Mouse (Mus musculus) spleen, adult 18-20 months (tissue): ENCODE results near the gene Ubtd2.
A peak's percentile ranks its signal among the peaks of the same experiment; 100 is the strongest.
"Not testable (repeated sequence)": the region's sequence is repeated elsewhere in the genome, so short reads cannot be mapped to it uniquely, and the experiment has no call there.

Experiments
- DNase-seq, 2 experiments: peaks; one replicate each; pipeline ENCODE4 v3.0.0; 2022; ENCODE audit warnings: mixed read lengths in 2 of 2

Gene Ubtd2

DNA sequence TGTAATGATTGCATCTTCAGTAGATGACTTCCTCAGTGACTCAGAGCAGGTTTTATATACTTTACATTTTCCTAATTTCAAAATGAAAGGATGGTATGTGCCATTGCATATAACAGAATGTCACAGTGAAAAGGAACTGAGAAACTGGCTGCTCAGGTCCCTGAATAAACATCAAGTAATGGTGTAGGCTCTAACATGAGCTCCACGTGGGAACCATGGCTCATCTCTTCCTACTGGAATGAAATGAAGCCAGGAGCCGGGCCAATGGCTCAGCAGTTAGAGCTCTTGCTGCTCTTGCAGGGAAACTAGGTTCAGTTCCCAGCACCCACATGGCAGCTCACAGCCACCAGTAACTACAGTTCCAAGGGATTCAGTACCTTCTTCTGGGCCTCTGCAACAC lies 16.8 kb downstream of the Ubtd2 start:
- no peak for DNase-seq

DNA sequence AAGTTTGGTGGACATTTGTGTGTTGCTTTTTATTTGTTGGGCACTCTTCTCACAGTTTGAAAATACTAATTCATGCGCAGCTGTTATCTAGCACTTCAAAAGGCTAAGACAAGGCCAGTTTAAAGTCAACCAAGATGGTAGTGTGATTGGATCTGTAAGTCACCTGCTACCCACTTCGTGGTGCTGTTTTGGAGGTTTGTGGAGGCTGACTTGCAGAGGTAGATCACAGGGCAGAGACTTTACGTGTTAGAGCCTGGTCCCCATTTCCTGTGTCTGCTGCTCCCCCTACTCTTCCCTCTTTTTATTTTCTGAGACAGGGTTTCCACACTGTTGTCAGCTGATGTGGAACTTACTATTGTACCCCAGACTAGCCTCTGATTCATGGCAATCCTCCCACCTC lies 19.6 kb downstream of the Ubtd2 start:
- no peak for DNase-seq

DNA sequence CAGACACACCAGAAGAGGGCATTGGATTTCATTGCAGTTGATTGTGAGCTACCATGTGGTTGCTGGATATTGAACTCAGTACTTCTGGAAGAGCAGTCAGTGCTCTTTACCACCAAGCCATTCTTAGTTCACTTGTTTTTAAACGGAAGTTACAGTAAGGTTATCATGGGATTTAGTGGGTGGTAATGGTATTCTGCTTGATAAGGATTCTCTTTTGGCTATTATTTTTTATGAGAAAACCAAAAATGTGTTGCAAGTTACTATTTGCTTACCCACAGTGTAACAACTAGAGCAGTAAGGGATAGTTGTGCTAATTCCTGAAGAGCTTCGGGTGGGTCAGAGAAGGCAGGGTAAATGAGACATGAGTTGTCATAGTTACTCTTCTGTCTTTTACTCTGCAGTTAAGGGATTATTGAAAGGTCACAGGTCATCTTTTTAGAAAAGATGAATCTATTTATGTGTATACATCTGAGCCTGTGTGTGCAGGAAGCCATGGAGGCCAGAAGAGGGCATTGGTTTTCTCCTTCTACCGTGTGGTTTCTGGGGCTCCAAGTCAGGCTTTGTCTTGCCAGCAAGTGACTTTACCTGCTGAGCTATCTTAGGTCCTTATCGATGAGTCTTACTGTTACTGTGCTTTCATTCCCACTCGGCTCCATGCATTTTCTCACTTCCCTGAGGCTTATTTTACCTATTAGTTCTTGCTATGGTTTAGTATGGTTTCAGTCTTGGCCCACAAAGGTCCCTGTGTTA lies 20.5 kb downstream of the Ubtd2 start:
- no peak for DNase-seq

DNA sequence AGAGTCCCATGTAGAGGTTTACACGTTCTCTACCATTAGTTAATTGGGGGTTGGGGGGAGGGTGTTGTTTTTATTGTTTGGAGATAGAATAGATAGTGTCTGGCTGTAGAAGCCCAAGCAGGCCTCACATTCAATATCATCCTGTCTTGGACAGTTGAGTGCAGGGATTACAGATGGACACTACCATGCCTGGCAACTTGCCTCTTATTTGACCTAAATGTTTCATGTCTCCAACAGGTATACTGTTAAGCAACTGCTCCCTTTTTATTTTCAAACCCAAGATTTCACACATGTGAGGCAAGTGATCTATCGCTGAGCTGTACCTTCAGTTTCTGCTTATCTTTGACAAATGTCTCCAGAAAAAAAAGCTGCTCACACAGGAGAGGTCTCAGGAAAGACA lies 26.4 kb downstream of the Ubtd2 start:
- no peak for DNase-seq

DNA sequence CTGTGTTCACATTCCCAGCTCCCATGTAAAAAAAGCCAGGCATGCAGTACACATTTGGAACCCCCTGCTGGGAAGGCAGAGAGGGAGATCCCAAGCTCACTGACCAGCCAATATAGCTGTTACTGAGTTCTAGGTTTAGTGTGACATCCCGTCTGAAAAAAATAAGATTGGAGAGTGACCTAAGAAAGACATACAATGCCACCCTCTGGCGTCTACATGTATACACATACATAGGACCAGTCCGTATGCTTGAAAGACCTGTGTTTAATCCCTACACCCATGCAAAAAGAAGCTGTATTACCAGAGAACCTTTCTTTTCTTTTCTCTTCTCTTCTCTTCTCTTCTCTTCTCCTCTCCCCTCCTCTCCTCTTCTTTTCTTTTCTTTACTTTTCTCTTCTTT lies 30.1 kb downstream of the Ubtd2 start:
- no peak for DNase-seq

DNA sequence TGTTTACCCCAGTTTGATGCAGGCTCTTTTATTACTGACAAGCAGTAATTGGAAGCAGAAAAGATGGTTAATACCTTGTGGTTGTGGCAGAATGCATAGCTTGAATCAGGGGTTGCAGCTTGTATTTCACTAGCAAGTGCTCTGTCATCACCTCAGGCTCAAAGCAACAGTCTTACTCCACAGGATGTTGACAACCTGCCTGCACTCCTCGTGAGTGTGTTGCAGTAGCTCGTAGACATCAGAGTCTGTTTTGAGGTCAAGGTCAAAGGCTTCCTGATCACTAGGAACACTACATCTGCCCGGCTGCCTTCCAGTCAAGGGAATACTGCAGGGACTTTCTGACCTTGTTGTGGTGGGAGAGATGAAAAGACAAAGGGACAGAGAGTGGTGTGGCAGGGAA lies 31.5 kb downstream of the Ubtd2 start:
- no peak for DNase-seq

DNA sequence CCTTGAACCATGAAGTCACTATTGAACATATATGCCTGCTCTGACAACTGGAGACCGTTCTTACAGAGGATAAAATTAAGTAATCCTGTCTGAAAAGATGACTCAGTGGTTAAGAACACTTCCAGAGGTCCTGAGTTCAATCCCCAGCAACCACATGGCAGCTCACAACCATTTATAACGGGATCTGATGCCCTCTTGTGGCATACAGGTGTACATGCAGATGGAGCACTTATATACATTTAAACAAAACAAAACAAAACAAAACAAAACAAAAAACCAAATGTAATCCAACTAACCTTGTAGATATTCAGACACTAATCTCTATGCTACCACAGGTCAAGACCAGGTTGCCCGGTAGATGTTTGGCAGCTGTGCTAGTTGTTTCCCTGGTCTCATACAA lies 32.3 kb downstream of the Ubtd2 start:
- no peak for DNase-seq

DNA sequence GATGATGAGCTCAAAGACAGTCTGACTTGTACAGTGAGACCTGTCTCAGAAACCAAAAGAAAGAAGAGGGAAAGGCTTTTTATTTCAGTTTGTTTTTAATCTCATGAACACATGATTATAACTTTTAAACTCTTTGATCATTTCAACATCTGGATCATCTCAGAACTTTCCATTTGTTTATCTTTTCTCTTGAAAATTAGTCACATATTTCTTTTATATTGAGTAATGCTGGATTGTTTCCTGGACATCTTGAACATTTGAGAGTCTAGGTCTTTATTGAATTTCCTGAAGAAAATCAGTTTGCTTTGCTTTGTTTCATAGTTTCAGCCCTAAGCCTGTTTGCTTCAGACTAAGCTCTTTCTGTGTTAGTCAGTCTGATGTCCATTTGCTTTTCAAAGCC lies 33.2 kb downstream of the Ubtd2 start:
- no peak for DNase-seq

DNA sequence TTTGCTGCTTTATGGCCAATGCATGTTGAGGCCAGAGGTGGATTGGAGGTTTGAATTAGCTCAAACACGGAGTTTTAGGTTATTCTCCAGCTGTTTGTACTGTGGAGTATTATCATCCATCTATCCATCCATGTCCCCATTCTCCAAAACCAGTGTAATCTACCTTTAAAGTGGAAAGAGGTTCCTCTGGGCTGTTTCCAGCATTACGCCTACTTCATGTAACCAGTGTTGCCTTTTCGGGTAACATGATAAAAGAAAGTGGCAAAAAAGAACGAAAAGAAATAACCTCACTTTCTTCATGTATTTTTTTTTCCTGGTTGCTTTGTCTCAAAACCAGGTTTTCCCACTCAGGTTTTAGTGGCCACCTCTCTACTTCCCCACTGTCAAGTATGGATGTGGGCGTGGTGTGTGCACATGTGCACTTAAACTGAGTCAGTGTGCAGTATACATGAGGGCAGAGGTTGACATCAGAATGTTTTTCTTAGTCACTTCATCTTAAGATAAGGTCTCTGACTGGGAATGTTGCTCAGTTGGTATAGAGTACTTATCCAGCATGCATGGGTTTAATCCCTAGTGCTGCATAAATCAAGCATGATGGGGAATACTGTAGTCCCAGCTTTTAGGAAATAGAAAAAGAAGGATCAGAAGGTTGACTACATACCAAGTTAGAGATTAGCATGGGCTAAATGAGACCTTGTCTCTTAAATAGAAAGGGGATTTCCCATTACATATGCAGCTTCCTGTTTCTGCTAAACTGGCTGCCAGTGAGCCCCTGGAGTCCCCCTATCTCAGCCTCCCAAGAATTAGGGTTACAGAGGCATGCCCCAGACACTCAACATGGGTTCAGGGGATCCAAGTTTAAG lies 33.9 kb downstream of the Ubtd2 start:
- peak; percentile 11 to 14 for DNase-seq

DNA sequence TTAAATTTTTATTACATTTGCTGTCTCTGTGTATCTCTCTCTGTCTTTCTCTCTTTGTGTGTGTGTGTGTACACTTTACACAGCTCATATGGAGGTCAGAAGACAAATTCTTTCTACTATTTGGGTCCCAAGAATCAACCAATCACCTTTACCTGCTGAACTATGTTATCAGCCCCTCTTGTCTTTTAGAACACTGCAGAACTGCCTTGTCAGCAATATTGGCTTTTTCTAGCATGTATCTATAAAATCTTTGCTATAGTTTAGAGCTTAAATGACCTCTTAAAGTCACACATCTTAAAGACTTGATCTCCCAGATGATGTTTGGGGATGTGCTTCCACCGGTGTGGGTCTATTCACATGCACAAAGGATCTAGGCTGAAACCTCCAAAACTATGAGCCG lies 35.9 kb downstream of the Ubtd2 start:
- no peak for DNase-seq

DNA sequence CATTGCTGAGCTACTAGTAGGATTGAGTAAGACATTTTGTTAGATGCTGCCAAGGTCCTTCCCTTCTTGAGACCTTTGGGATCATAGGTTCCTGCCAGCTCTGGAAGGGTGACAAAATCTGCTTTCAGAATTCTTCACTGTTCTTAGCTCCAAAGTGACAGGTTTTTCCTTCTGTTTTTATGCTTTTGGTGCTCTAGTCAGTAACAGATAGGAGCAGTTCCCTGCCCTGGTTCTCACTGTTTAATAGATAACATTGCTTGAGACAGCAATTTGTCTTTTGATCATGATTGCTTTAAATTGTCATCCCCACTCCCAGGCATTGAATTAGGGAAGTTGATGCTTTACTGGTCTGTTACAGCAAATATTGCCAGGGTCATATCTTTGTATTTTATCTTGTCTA lies 38.1 kb downstream of the Ubtd2 start:
- DNase-seq = no peak

DNA sequence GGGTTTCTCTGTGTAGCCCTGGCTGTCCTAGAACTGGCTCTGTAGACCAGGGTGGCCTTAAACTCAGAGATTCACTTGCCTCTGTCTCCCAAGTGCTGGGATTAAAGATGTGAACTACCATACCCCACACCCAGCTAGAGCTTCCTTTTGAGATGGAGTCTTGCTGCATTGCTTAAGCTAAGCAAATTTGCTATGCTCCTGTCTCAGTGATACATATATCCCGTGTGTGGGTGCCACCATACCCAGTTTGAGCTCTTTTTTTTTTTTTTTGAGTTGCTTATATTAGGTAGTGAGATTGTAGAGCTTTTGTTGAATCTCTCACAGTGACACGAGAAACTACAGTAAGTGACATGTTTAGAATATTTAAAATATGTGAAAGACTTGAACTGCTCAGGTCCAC lies 40.1 kb downstream of the Ubtd2 start:
- DNase-seq = no peak

DNA sequence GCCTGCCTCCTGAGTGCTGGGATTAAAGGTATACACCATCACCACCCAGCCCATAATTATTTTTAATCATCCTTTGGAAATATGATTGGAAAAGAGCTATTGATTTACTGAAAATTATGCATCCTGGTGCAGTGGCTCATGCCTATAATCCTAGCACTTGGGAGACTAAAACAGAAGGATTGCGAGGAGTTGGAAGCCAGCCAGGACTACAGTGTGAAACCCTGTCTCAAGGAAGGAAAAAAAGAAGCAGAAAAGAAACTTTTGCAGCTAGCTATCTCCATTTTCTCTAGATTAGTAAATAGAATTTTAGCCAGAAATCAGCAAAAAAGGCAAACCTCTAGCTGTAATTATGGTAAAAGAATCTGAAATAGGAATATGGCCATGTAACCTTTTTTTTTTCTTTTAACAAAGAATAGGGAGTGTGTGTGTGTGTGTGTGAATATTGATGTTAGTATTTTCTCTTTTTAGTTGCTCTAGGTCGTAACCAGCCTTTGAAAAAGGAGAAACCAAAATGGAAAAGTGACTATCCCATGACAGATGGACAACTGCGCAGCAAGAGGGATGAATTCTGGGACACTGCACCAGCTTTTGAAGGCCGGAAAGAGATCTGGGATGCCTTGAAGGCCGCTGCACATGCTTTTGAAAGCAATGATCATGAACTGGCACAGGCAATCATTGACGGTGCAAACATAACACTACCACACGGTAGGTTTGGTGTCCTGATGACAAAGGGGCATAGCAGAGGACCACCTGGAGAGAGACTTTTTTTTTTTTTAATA lies 43.8 kb downstream of the Ubtd2 start:
- no peak for DNase-seq

DNA sequence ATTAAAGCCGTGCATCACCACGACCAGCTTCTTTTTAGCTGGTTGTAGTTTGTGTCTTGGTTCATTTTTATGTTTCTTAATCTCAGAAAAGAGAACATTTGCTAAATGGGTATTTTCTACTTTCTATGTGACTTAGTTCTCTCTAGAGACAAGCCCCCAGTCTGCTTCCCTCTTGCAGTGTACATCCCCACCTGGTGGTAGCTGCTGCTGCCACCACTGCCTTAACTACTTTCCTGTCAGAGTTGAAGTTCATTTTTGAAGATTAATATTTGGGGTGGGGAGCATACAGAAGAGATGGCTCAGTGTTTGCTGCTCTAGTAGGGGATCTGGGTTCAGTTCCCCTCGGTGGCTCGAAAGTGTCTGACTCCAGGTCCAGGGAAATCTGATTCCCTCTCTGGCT lies 44.8 kb downstream of the Ubtd2 start:
- DNase-seq = peak in 1 of 2 experiments; percentile 13

DNA sequence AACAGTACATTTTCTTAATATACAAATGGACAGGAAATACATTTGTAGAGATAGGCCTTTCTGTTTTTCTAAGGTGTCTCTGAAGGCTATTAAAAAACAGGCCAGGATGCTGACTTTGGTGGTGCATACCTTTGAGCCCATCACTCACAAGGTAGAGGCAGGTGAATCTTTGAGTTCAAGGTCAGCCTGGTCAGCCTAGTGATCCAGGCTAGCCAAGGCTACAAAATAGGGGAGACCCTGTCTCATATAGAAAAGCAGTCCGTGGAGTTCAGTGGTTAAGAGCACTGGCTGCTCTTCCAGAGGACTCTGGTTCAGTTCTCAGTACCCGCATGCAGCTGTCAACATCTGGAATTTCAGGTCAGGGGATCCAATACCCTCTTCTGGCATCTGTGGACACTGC lies 48.5 kb downstream of the Ubtd2 start:
- DNase-seq = no peak

DNA sequence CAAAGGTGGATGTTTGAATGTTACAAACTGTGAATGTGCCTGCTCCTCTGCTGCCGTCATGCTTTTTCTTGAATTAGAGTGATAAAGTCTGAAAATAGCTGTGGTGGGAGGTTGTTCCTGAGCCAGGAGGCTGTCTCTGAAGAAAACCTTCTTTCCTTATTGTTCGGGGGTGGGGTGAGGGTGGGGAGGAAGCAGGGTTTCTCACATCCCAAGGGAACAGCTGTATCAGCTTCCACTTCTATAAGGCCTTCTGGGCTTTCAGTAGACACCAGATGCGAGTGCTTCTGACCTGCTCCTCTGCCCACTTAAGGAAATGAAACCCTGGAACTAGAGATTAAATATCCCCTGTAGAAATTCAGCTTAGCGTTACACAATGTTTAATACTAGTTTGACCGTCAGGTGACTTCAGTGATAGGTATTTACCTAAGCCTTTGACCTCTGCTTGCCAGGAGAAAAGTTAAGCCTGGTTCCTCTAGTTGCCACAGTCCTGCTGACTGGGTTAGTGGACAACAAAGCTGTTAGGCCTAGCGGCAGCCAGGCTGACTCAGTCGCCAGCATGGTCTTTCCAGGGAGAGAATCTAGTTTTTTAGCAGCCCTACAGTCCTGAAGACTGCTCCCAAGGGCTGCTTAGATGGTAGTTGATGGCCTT lies 50.0 kb downstream of the Ubtd2 start:
- no peak for DNase-seq

DNA sequence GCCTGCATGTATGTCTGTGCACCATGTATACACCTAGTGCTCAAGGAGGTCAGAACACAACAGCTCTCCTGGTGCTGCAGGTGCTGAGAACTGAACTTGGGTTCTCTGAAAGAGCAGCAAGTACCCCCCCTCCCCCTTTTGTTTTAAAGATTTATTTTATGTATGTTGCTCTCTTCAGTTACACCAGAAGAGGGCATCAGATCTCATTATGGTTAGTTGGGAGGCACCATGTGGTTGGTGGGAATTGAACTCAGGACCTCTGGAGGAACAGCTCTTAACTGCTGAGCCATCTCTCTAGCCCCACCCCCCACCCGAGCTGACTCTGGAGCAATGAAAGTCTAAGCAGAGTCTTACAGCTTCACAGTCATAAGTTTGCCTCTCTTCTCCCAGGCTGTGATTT lies 55.8 kb downstream of the Ubtd2 start:
- DNase-seq = no peak

DNA sequence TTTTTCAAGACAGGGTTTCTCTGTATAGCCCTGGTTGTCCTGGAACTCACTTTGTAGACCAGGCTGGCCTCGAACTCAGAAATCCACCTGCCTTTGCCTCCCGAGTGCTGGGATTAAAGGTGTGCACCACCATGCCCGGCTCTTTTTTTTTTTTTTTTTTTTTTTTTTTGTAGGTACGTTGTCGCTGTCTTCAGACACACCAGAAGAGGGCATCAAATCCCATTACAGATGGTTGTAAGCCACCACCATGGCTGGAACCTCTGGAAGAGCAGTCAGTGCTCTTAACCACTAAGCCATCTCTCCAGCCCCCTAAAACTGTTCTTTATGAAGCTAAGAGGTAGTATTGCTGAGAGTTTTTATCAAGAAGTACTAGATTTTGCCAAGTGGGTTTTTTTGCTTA lies 59.7 kb downstream of the Ubtd2 start:
- DNase-seq = not testable (repeated sequence)

DNA sequence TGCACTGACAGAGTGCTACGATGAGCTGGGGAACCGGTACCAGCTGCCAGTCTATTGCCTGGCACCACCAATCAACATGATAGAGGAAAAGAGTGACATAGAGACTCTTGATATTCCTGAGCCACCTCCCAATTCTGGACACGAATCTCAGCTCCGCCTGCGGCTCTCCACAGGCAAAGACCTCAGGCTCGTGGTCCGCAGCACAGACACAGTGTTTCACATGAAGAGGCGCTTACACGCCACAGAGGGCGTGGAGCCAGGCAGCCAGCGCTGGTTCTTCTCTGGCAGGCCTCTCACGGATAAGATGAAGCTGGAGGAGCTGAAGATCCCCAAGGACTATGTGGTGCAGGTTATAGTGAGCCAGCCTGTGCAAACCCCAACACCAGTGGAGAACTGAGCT lies 60.9 kb downstream of the Ubtd2 start:
- no peak for DNase-seq

DNA sequence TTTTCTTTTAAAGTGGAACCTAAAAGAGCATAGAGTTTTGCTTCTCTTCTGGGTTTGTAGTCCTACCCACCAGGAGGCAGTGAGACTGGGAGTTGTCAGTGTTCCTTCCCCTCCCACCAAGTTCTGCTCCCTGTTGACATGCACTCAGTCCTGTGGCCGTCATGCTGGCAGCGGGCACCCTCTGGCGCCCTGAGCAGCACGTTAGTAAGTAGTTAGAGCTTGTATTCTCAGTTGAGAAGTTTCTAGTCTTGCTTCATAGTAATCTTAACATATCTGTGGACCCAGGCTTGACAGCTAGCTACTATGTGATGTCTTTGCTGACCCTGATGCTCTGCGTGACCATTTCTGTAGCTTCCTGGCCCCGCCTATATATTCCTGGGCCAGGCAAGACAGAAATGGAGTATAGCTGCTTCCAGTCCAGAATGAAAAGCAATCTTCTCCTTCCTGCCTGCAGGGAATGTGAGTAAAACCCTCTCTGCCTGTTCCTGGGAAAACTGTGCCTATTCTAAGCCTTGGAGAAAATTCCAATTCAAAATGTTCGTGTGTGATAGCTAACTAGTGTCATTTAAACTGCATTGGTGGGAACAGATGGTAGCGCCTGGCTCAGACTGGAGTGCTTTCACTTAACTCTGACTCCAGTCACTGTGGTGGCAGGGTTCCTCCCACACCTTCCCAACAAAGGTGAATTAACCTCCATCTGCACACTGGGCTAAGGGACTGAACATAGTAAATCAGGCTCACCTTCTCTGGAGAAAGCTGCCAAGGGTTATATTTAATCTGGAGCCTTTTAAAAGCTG lies 61.9 kb downstream of the Ubtd2 start:
- DNase-seq = no peak

DNA sequence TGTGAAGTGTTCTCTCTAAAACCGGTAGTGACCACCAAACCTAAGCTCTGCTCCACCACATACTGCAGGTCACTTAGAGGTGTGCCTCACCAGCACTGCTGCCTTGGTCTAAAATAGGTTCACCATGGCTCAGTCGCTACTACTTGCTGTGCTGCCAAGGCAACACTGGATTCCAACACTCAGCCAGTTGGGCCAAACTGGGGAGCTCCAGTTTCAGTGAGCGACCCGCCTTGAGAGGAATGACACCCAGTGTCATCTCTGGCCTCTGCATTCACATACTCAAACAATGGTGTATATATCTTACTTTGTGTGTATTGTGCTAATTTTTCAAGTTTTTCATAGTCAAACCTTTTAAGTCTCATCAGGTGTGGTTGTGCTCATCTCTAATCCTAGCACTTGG lies 63.6 kb downstream of the Ubtd2 start:
- no peak for DNase-seq

DNA sequence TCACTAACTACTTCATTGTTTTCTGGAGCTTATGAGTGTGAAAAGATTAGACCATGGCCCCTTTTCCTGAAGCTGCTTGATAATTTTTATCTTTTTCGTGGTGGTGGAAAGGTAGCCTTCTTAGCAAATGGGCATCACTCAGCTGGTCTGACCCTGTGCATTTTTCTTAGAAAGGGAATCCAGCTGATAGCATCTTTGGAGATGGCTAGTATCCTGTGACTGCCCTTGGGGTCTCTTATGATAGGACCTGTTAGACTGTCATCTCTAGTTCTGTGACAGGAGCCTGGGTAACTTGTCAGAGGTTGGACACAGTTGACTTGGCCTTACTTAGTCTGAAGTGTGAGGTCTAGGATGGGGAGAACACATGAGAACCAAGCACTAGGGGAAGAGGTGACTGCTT lies 64.2 kb downstream of the Ubtd2 start:
- DNase-seq = no peak
